Mouse (Mus musculus): ENCODE measurements at regions not wholly inside any gene's neighbourhood (a gene's known extent, or its start where the extent isn't known, plus 50 kb on each side); places are given as distances from the start of the nearest gene placed in this dataset.

DNA sequence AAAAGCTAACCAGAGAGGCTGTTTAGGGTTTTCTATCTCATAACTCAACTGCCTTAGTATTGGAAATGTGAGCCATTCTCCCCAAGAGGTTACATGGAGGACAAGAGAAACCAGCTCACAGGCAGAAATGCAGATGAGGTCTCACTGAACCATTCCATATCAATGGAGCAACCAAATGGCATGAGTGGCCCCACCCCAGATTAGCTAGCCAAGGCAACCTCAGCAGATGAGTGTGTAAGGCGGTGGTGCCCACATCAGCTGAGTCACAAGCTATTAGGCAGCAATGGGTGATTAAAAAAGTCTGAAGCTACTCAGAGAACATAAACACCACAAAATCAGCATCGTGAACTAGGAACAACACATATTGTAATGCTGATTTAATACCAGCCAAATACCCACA, 133.2 kb downstream of the Lpin1 start:
- Histone ChIP-seq H3K9ac (replicated peaks) (no peak overlapping the region), H3K4me2 (no peak overlapping the region), H3K9me3 (replicated peaks) (no peaks in the 10 kb centered on the region), H3K27ac (replicated peaks) (no peak overlapping the region), H3K36me3 (no peaks in the 10 kb centered on the region), H3K4me3 (replicated peaks) (no peak overlapping the region), H3K4me1 (no peaks in the 10 kb centered on the region), H3K27me3 (replicated peaks) (no peaks in the 10 kb centered on the region)
- 76% methylated on average over 2 of the region's 2 CpGs for WGBS
- no peak for ATAC-seq (ENCODE audit: low FRiP score)

DNA sequence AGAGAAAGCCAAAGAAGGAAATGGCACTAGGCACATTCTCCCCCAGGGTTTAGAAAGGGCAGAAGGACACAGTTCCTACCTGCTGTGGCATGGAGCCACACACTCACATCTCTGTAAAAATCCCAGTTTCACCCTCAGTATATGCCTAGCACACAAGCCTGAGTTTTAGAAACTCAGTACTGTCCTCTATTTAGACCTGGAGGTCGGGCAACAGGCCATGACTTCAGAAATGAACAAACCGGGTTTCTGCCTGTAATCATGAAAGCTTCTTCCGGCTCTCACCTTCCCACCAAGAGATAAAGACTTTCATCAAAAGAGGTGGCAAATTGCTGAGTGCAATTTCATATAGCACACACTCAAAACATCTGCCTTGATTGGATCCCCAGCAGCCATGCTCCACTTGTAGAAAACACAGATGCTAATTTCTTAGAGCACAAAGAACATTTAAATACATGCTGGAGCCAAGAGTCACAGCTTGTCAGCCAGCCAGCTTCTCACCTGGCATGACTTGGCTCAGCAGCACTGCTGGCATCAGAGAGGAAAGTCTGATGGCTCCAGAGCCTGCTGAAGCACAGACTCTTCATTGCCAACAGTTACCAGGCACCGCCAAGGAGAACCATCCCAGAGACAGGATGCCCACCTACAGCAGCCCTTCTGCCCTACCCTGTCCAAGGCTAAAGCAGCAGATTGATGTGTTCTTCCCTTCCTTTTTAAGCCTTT, 136.2 kb downstream of the Lpin1 start:
- no peak overlapping the region for H3K27ac ChIP-seq (replicated peaks)
- H3K9me3 ChIP-seq (replicated peaks): no peaks in the 10 kb centered on the region
- no peaks in the 10 kb centered on the region for H3K27me3 ChIP-seq (replicated peaks)
- H3K4me3 ChIP-seq (replicated peaks): no peak overlapping the region
- 81% methylated on average over 4 of the region's 4 CpGs for WGBS
- H3K4me1 ChIP-seq: no peaks in the 10 kb centered on the region
- no peak overlapping the region for H3K4me2 ChIP-seq
- no peak for ATAC-seq (ENCODE audit: low FRiP score)
- no peak overlapping the region for H3K9ac ChIP-seq (replicated peaks)
- no peaks in the 10 kb centered on the region for H3K36me3 ChIP-seq

DNA sequence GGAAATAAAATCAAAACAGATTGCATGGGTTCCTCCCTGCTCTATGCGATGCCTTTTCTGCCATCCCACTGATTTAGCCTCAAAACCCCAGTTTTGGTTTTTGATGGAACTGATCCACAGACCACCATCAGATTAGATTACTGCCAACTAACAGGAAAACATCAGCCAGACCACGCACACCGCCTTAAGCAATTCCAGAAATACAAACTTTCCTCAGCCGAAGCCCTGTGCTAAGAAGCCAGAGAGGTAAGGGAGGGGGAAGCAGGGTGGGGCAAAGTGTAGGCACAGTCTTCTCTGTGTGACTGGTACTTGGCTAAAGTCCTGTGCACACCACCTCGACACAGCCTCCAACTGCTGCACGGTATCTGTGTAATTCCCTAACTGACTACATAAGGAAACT, 153.3 kb downstream of the Lpin1 start:
- no peak overlapping the region for H3K4me3 ChIP-seq (replicated peaks)
- no peak overlapping the region for H3K27ac ChIP-seq (replicated peaks)
- WGBS: 95% methylated on average over 6 of the region's 6 CpGs
- no peaks in the 10 kb centered on the region for H3K36me3 ChIP-seq
- H3K9me3 ChIP-seq (replicated peaks): no peaks in the 10 kb centered on the region
- no peaks in the 10 kb centered on the region for H3K27me3 ChIP-seq (replicated peaks)
- no peak overlapping the region for H3K9ac ChIP-seq (replicated peaks)
- H3K4me1 ChIP-seq: no peaks in the 10 kb centered on the region
- no peak for ATAC-seq (ENCODE audit: low FRiP score)
- no peak overlapping the region for H3K4me2 ChIP-seq

GRCm38 (mm10) chr12:16450771-16451435, 159.9 kb downstream of the Lpin1 start:
- 61% methylated on average over 3 of the region's 3 CpGs for WGBS
- Histone ChIP-seq H3K9me3 (replicated peaks) (no peaks in the 10 kb centered on the region; the same call in 1 of the 2 replicates), H3K4me2 (no peak overlapping the region), H3K27me3 (replicated peaks) (no peaks in the 10 kb centered on the region), H3K4me3 (replicated peaks) (no peak overlapping the region), H3K36me3 (no peaks in the 10 kb centered on the region), H3K9ac (replicated peaks) (no peak overlapping the region), H3K4me1 (no peaks in the 10 kb centered on the region), H3K27ac (replicated peaks) (no peak overlapping the region)
- ATAC-seq (ENCODE audit: low FRiP score): no peak

GRCm38 (mm10) chr12:16438717-16439116, 172.0 kb downstream of the Lpin1 start:
- Histone ChIP-seq H3K4me1 (no peaks in the 10 kb centered on the region), H3K27me3 (replicated peaks) (no peaks in the 10 kb centered on the region), H3K36me3 (no peaks in the 10 kb centered on the region), H3K4me2 (no peak overlapping the region), H3K27ac (replicated peaks) (no peak overlapping the region), H3K9me3 (replicated peaks) (no peaks in the 10 kb centered on the region), H3K4me3 (replicated peaks) (no peak overlapping the region), H3K9ac (replicated peaks) (no peak overlapping the region)
- 93% methylated on average over 5 of the region's 5 CpGs for WGBS
- ATAC-seq (ENCODE audit: low FRiP score): no peak

- ATAC-seq (ENCODE audit: low FRiP score): no peak
- no peak overlapping the region for H3K4me2 ChIP-seq
- no peak overlapping the region for H3K27ac ChIP-seq (replicated peaks)
- H3K4me3 ChIP-seq (replicated peaks): no peak overlapping the region
- no peaks in the 10 kb centered on the region for H3K36me3 ChIP-seq
- H3K9ac ChIP-seq (replicated peaks): no peak overlapping the region
- no peaks in the 10 kb centered on the region for H3K9me3 ChIP-seq (replicated peaks)
- no peaks in the 10 kb centered on the region for H3K27me3 ChIP-seq (replicated peaks)
- no peaks in the 10 kb centered on the region for H3K4me1 ChIP-seq
- 97% methylated on average over 1 of the region's 1 CpGs for WGBS
Measured at GRCm38 (mm10) chr12:16436961-16437360, 173.8 kb downstream of the Lpin1 start.

GRCm38 (mm10) chr12:16436255-16436654, 174.5 kb downstream of the Lpin1 start:
- H3K9me3 ChIP-seq (replicated peaks): no peaks in the 10 kb centered on the region
- no peaks in the 10 kb centered on the region for H3K27me3 ChIP-seq (replicated peaks)
- no peak overlapping the region for H3K9ac ChIP-seq (replicated peaks)
- no peak overlapping the region for H3K4me2 ChIP-seq
- H3K4me1 ChIP-seq: no peaks in the 10 kb centered on the region
- H3K4me3 ChIP-seq (replicated peaks): no peak overlapping the region
- WGBS: 85% methylated on average over 1 of the region's 1 CpGs
- no peaks in the 10 kb centered on the region for H3K36me3 ChIP-seq
- no peak overlapping the region for H3K27ac ChIP-seq (replicated peaks)
- no peak for ATAC-seq (ENCODE audit: low FRiP score)

DNA sequence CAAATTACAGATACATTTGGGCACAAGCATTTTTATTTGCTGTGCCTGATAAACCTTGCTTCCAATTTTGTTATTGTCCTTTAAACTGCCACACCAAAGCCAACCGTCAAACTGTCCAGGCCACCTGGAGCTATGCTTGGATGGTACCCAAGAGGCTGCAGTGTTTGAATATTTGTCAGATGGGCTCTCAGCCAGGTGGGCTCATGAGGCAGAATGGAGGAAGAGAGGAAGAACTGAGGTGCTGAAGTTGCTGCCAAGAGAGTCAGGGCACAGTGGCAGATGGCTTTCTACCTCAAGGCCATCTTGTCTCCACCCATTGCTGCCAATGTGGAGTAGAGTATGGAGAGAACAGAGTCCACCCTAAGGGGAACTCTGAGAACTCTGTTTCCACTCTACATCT, 176.0 kb downstream of the Lpin1 start:
- Histone ChIP-seq H3K9ac (replicated peaks) (no peak overlapping the region), H3K9me3 (replicated peaks) (no peaks in the 10 kb centered on the region), H3K4me1 (no peaks in the 10 kb centered on the region), H3K27me3 (replicated peaks) (no peaks in the 10 kb centered on the region), H3K4me3 (replicated peaks) (no peak overlapping the region), H3K27ac (replicated peaks) (no peak overlapping the region), H3K36me3 (no peaks in the 10 kb centered on the region), H3K4me2 (no peak overlapping the region)
- no peak; the same call in 1 of the 2 replicates for ATAC-seq (ENCODE audit: low FRiP score)
- 55% methylated on average over 1 of the region's 1 CpGs for WGBS

- no peak overlapping the region for H3K4me2 ChIP-seq
- peak; percentile 50; the same call in 1 of the 2 replicates for ATAC-seq (ENCODE audit: low FRiP score)
- WGBS: 8% methylated on average over 1 of the region's 1 CpGs
- no peak overlapping the region for H3K9ac ChIP-seq (replicated peaks)
- no peaks in the 10 kb centered on the region for H3K27me3 ChIP-seq (replicated peaks)
- H3K36me3 ChIP-seq: no peaks in the 10 kb centered on the region
- H3K27ac ChIP-seq (replicated peaks): no peak overlapping the region
- H3K9me3 ChIP-seq (replicated peaks): no peaks in the 10 kb centered on the region
- H3K4me1 ChIP-seq: no peaks in the 10 kb centered on the region
- no peak overlapping the region for H3K4me3 ChIP-seq (replicated peaks)
Measured at GRCm38 (mm10) chr12:16434225-16434624, 176.5 kb downstream of the Lpin1 start.

DNA sequence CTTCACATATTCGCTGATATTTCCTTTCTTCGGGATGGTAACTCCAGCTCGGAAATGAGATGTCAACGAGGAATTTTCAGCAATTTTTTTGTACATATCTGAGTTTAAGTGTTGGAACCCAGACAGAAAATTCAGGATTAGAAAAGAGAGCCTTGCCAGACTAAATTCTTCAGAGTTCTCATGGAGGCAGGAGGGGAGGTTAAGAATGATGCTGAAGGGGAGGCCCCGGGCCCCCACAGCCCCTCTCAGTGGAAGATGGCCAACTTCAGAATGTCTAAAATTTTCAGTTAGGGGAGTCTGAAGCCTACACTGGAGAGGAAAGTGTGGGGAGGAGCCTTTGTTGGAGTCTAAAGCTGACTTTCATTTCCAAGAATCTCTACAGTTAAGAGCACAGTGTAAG, 184.8 kb downstream of the Lpin1 start:
- ATAC-seq (ENCODE audit: low FRiP score): no peak
- Histone ChIP-seq H3K36me3 (no peaks in the 10 kb centered on the region), H3K9ac (replicated peaks) (no peak overlapping the region), H3K27me3 (replicated peaks) (no peaks in the 10 kb centered on the region), H3K9me3 (replicated peaks) (no peaks in the 10 kb centered on the region), H3K4me2 (no peak overlapping the region), H3K4me3 (replicated peaks) (no peak overlapping the region), H3K27ac (replicated peaks) (no peak overlapping the region), H3K4me1 (no peaks in the 10 kb centered on the region)
- 92% methylated on average over 5 of the region's 5 CpGs for WGBS

- no peak overlapping the region for H3K4me3 ChIP-seq (replicated peaks)
- 98% methylated on average over 4 of the region's 4 CpGs for WGBS
- H3K9ac ChIP-seq (replicated peaks): no peak overlapping the region
- H3K4me1 ChIP-seq: no peaks in the 10 kb centered on the region
- H3K36me3 ChIP-seq: no peaks in the 10 kb centered on the region
- no peaks in the 10 kb centered on the region for H3K27me3 ChIP-seq (replicated peaks)
- ATAC-seq (ENCODE audit: low FRiP score): no peak
- H3K4me2 ChIP-seq: no peak overlapping the region
- H3K27ac ChIP-seq (replicated peaks): no peak overlapping the region
- H3K9me3 ChIP-seq (replicated peaks): no peaks in the 10 kb centered on the region
Measured at GRCm38 (mm10) chr12:16424526-16424925, 186.2 kb downstream of the Lpin1 start.

DNA sequence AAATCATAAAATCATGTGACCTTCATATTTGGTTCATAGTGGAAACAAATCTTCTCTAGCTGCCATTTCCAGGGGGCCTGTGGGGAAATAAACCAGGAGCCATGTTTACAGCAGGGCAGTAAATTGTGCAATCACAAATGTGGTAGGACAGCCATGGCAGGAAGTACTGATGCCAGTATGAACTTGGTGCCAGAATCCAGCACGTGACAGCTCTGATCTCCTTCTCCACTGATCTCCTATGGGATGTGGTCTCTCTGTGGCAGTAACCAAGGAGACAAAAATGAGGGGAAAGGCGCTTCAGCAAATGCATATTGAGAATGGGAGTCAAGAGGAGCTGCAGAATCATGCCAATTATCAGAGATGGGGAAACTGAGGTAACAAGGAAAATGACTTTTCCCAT, 215.0 kb downstream of the Lpin1 start:
- no peak overlapping the region for H3K27ac ChIP-seq (replicated peaks)
- H3K4me1 ChIP-seq: no peaks in the 10 kb centered on the region
- 66% methylated on average over 2 of the region's 2 CpGs for WGBS
- no peak for ATAC-seq (ENCODE audit: low FRiP score)
- no peak overlapping the region for H3K9ac ChIP-seq (replicated peaks)
- H3K27me3 ChIP-seq (replicated peaks): no peaks in the 10 kb centered on the region
- H3K36me3 ChIP-seq: no peaks in the 10 kb centered on the region
- no peak overlapping the region for H3K4me2 ChIP-seq
- no peak overlapping the region for H3K4me3 ChIP-seq (replicated peaks)
- no peaks in the 10 kb centered on the region for H3K9me3 ChIP-seq (replicated peaks)
